Mouse (Mus musculus) embryonic facial prominence, embryonic 14.5 days (tissue): Measurements from ENCODE around the gene Tulp4. TPM values are rescaled to one million over a fixed set of nuclear protein-coding genes. Genes with fewer than 3 reads are reported as not detected.
"Not testable (repeated sequence)": the region's sequence is repeated elsewhere in the genome, so short reads cannot be mapped to it uniquely, and the experiment has no call there.

Experiments
- ATAC-seq: fragments of 200-750 bp; cut with Nextera tagmentation; 2 replicates; pipeline ENCODE4 v1.8.0; 2017; ENCODE audit warnings: low read depth, moderate number of reproducible peaks, moderate TSS enrichment
- DNase-seq: peaks from one replicate; pipeline ENCODE4 v3.0.0-alpha.2; 2015; ENCODE audit warnings: low spot score
- H3K27ac ChIP-seq: fragments of 300-500 bp; sonication (generic); replicated peaks from 2 replicates; pipeline ENCODE4 v1.5.1; 2014; ENCODE audit warnings: low read depth, mild to moderate bottlenecking, low read length, moderate library complexity
- H3K27me3 ChIP-seq: fragments of 300-500 bp; sonication (generic); replicated peaks from 2 replicates; pipeline ENCODE4 v1.6.1; 2014; ENCODE audit warnings: low read length; ENCODE audit not compliant: control insufficient read depth, insufficient read depth
- H3K36me3 ChIP-seq: fragments of 300-500 bp; sonication (generic); 2 replicates; pipeline ENCODE4 v1.6.1; 2014; ENCODE audit warnings: low read length, mixed read lengths; ENCODE audit not compliant: control insufficient read depth, insufficient read depth
- H3K4me1 ChIP-seq: fragments of 300-500 bp; sonication (generic); 2 replicates; pipeline ENCODE4 v1.6.1; 2014; ENCODE audit warnings: antibody characterized with exemption, low read length; ENCODE audit not compliant: control insufficient read depth, insufficient read depth
- H3K4me2 ChIP-seq: fragments of 300-500 bp; sonication (generic); 2 replicates; pipeline ENCODE4 v1.6.1; 2014; ENCODE audit warnings: low read depth, mild to moderate bottlenecking, low read length, moderate library complexity, mixed read lengths
- H3K4me3 ChIP-seq: fragments of 300-500 bp; sonication (generic); 2 replicates; pipeline ENCODE4 v1.5.1; 2014; ENCODE audit warnings: low read depth, mild to moderate bottlenecking, low read length
- H3K9ac ChIP-seq: fragments of 300-500 bp; sonication (generic); 2 replicates; pipeline ENCODE4 v1.6.1; 2014; ENCODE audit warnings: low read depth, mild to moderate bottlenecking, low read length, moderate library complexity, mixed read lengths
- H3K9me3 ChIP-seq: fragments of 300-500 bp; sonication (generic); 2 replicates; pipeline ENCODE4 v1.6.1; 2016; ENCODE audit warnings: low read length; ENCODE audit not compliant: control insufficient read depth
- WGBS: fragments of 180-500 bp; shearing (Covaris S2); extraction: QIAGEN DNeasy Blood & Tissue Kit; methylation state at CpG from one replicate; pipeline ENCODE4 v1.1.7; 2014; 5-methylcytosine and 5-hydroxymethylcytosine counted together
- polyA plus RNA-seq: library from polyadenylated mRNA; unstranded; fragments of >200 nt; fragmentation: Nextera tagmentation; extraction: Ambion mirVana; gene quantifications from 2 replicates; pipeline ENCODE4 v1.2.1, GENCODE M21; 2014

The Tulp4 gene
- polyA plus RNA-seq, 1 experiment from 2014 or later, result 86.3 TPM

DNA sequence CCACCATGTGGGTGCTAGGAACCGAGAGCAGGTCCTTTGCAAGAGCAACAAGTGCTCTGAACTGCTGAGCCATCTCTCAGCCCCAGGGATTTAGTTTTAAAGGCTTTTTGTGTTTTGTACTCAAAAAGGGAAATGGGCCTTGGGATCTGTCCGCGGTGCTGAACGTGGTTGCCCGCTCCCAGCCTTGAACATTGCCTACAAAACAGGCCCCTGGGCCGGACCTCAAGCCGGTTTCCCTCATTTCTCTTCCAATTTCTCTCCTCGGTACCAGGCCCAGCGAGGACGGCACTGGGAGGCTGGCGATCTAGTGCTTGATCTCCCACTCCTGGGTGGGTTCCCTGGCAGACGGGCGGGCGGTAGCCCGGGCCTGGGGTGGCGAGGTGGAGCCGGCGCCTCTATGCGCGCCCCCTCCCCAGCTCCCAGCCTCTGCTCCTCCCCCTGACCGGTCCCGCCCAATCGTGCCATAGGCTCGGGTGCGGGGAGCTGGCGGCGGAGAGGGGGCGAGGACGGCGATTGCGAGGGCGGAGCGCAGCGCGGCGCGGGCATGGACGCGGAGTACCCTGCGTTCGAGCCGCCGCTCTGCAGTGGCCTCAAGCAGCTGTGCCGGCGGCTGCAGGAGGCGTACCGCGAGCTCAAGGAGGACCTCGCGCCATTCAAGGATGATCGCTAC, 150.3 kb downstream of the Tulp4 start, which contains the start of gene Tmem181a:
Gene Tmem181a (plus strand): TSS at position 461 of the 670 bp plus-strand sequence.
- H3K4me3 ChIP-seq, H3K27me3 ChIP-seq, H3K4me1 ChIP-seq, H3K9me3 ChIP-seq, H3K36me3 ChIP-seq, H3K27ac ChIP-seq, H3K9ac ChIP-seq, DNase-seq: not testable (repeated sequence)
- WGBS, result 4% methylated on average over 4 of the region's 51 CpGs
- ATAC-seq, result peak; percentile 83
- H3K4me2 ChIP-seq, result peak within 1 kb of the TSS; percentile 42

DNA sequence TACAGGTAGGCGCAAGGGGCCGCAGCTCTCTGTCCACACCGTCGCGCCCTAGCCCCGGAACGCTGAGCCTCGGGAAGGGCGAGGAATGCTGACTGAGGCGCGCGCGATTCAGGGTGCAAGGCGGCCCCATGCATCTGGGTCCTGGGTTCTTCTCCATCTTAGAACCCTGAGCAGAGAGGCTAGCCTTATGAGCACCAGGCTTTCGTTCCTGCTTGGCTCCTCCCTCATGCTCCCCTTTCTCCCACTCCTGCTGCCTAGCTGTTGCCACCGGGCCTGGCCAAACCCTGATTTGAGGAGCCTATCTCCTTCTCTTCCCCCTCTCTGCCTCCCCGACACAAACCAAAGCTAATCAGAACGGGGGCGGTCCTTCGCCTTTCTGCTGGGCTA, 150.8 kb downstream of the Tulp4 start:
- not testable (repeated sequence) for ATAC-seq, H3K4me3 ChIP-seq

DNA sequence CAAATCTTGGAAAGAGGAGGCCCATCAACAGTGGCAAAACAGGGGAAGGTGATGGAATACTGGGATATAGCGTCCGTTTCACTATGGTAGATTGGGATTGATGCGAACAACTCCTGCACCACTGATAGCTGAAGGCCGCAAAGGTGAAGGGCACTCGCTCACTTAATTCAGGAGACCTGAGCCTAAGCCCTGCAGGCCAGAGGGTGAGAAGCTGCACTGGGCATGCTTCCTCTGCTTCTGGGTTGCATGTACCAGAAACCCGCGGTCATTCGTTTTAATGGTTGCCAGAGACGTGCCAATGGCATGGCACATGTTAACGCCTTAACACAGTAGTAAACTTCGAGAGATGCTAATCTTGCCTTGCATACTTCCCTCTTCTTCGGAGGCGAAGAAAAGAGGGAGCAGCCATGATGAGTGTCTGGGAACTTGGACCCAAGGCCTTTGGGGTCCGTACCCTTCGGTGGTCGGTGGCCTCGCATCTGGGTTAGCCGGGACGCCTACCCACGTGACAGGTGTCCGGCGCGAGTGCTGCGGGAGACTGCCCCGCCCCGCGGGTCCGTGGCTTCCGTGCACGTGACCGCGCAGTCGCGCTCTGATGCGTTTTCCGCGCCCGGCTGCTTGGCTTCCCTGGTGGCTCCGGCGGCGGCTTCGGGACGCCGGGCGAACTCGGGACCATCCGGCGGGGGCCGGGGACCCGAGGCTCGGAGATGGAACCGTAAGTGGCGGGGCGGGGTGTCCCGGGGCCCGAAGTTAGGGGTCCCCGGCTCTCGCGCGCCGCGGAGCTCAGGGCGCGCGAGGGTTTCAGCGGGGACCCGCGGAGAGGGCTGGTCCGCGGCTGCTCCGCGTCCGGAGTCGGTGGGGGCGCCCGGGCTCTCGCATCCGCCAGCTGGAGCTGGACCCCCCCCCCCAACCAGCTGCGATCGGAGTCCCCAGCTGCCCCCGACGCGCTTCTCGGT, 163.9 kb downstream of the Tulp4 start:
- peak overlapping the region; percentile 51 for H3K4me3 ChIP-seq
- WGBS, result 3% methylated on average over 18 of the region's 84 CpGs
- ATAC-seq (peak; percentile 88), DNase-seq (peak; percentile 0)
- not testable (repeated sequence) for H3K27me3 ChIP-seq, H3K4me1 ChIP-seq, H3K27ac ChIP-seq, H3K9me3 ChIP-seq, H3K36me3 ChIP-seq
- H3K9ac ChIP-seq, result peak overlapping the region; percentile 64
- H3K4me2 ChIP-seq, result peak overlapping the region; percentile 52

More for the DNA sequence above, 150.8 kb downstream of the Tulp4 start:
- not testable (repeated sequence) for H3K27ac ChIP-seq, H3K9me3 ChIP-seq, H3K9ac ChIP-seq, H3K4me1 ChIP-seq, DNase-seq, H3K27me3 ChIP-seq, H3K36me3 ChIP-seq
- peak overlapping the region; percentile 42 for H3K4me2 ChIP-seq
- 3% methylated on average over 5 of the region's 20 CpGs for WGBS

DNA sequence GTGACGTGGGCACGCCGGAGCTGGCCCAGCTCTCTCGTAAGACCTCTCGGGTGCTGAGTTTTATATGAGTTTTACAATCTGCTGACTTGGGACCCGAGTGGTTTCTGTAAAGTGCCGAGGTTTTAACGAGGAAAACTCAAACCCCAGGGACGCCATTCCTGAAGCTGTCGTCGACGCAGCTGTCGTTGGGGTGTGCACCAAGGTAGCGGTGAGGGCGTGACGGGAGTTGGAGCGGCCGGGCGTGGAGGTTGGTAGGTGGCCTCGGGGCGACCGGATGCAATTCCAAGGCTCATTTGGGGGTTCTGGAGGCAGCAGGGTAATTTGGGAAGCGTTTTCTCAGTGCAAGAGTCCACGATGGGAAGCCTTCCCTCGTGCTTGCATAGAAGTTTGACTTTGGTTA, 164.6 kb downstream of the Tulp4 start:
- ATAC-seq, result peak; percentile 11; the same call in 1 of the 2 replicates
- DNase-seq, result peak; percentile 20

DNA sequence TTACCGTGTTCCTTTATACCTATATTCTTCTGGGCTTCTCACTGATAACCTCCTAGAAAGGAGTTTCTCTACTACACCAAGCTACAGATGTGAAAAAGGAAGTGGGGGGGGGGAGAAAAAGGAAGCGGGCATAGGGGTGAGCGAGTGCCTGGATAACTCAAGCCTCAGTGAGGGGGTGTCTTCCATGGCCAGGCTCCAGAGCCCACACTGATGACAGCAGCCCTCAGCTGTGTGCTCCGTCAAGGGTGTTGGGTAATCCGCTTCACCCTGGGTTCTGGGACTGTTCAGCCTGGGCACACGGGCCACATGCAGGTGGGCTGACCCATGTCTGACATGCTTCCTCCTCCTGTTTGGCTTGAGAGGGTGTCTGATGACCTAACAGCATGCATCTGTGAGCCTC, 165.7 kb downstream of the Tulp4 start:
- not testable (repeated sequence) for DNase-seq
- 92% methylated on average over 5 of the region's 6 CpGs for WGBS

More for the DNA sequence above, 164.6 kb downstream of the Tulp4 start:
- H3K4me1 ChIP-seq, H3K27ac ChIP-seq, H3K9me3 ChIP-seq, H3K27me3 ChIP-seq, H3K36me3 ChIP-seq: not testable (repeated sequence)
- peak overlapping the region; percentile 51 for H3K4me3 ChIP-seq
- peak overlapping the region; percentile 52 for H3K4me2 ChIP-seq
- peak overlapping the region; percentile 64 for H3K9ac ChIP-seq
- under 1% methylated on average over 17 of the region's 25 CpGs for WGBS

DNA sequence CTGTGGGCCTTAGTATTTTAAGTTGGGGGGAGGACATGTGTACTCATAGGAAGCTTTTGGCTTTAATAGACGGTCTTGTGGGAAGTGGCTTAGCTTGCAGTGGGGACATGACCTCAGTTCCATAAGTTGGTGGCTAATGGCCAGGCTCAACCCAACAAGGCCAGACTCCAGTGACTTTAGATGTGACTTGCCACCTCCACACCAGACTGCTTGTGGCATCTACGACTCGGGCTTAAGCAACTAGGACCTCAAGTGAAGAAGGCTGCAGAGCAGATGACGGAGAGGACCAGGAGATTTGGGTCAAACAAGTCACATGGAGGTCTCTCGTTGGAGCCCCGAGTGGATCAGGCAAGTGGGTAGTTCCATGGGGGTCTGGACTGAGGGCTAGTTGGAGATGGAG, 168.5 kb downstream of the Tulp4 start:
- H3K27me3 ChIP-seq, result not testable (repeated sequence)
- WGBS, result 87% methylated on average over 4 of the region's 6 CpGs

More for the DNA sequence above, 165.7 kb downstream of the Tulp4 start:
- H3K9ac ChIP-seq, H3K4me1 ChIP-seq, H3K9me3 ChIP-seq, H3K27ac ChIP-seq, H3K27me3 ChIP-seq, H3K36me3 ChIP-seq, H3K4me2 ChIP-seq, ATAC-seq, H3K4me3 ChIP-seq: not testable (repeated sequence)

DNA sequence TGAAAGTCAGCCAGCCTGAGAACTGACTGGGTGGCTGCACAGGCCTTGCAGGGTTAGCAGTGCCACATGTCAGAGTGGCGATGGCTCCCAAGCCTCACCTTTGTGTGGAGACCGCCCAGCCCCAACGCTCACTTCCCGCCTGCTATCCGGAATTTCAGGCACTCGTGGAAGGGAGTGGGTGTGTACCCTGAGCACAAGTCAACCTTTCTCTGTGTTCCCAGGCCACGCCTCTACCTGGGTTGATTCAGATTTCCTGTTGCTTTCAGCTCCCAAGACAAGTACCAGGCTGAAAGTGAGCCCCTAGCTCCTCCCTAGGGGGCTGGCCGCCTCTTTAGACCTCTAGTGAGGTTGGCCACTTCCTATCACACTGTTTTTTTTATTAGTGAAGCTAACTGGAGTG, 173.0 kb downstream of the Tulp4 start:
- WGBS, result 50% methylated on average over 6 of the region's 8 CpGs
- peak; percentile 14 for DNase-seq

More for the DNA sequence above, 168.5 kb downstream of the Tulp4 start:
- not testable (repeated sequence) for H3K4me2 ChIP-seq, ATAC-seq, DNase-seq, H3K27ac ChIP-seq, H3K4me1 ChIP-seq, H3K9ac ChIP-seq, H3K4me3 ChIP-seq, H3K36me3 ChIP-seq, H3K9me3 ChIP-seq

DNA sequence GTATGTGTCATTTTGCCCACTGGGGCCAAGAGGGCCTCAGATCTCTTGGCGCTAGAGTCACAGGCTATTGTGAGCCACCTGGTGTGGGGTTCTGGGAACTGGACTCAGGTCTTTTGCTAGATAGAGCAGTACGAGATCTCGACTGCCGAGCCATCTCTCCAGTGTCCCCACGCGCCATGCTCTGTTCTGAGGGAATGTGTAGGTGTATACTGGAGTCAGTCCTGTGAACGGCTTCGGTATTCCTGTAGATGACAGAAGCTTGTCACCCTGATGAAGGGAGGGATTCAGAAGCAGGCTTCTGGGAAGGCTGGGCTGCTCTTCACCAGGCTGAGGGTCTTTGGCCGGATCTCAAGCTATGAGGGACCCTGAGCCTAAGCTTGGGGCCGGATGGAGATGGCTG, 173.5 kb downstream of the Tulp4 start:
- WGBS, result 85% methylated on average over 4 of the region's 10 CpGs
- H3K4me3 ChIP-seq, H3K9ac ChIP-seq, H3K27ac ChIP-seq, H3K4me1 ChIP-seq, H3K36me3 ChIP-seq, H3K4me2 ChIP-seq, H3K27me3 ChIP-seq, ATAC-seq, DNase-seq, H3K9me3 ChIP-seq: not testable (repeated sequence)

More for the DNA sequence above, 173.0 kb downstream of the Tulp4 start:
- not testable (repeated sequence) for H3K4me2 ChIP-seq, H3K4me1 ChIP-seq, H3K36me3 ChIP-seq, H3K9ac ChIP-seq, H3K27ac ChIP-seq, H3K27me3 ChIP-seq, H3K9me3 ChIP-seq, H3K4me3 ChIP-seq
- ATAC-seq, result peak; percentile 51; the same call in 1 of the 2 replicates
